Mouse (Mus musculus): ENCODE results near the gene Stx16. TPM values are rescaled to one million over a fixed set of nuclear protein-coding genes. Genes with fewer than 3 reads are reported as not detected.
A peak's percentile ranks its signal among the peaks of the same experiment; 100 is the strongest.

Gene Stx16
- total and polyA plus RNA-seq, 3 experiments, result 14.8 to 22.3 TPM; not detected in 1

DNA sequence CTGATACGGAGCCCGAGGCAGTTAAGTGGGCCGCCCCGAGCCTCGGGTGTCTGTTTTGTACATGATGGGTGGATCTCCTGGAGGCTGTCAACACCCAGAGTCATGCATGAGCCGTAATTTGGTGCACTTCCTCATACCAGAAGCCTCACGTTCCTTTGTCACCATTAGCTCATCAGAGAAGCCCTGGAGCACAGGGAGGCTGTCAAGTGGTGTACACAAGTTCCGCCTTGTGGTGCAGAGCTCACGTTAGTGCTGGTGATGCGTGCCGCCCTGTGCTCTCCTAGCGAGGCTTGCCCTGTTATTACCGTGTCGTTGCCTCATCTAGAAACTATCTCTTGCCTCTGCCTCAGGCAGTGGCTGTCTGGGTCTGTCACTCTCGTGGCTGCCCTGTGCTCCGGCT lies 40.8 kb downstream of the Stx16 start:
- no peak for TF ChIP-seq HCFC1 (IDR thresholded peaks at IDR 0.05; ENCODE audit: low read depth, low read length)
- TF ChIP-seq ZMIZ1 (IDR thresholded peaks at IDR 0.05; ENCODE audit: low read depth, low read length), result no peak
- TF ChIP-seq CTCF (IDR thresholded peaks at IDR 0.05 in 2 of 3, conservative IDR thresholded peaks at IDR 0.05 in 1 of 3; ENCODE audit: control insufficient read depth in 1 of 3, insufficient read depth in 1 of 3, low read depth in 2 of 3, low read length in 3 of 3, poor library complexity in 1 of 3, severe bottlenecking in 1 of 3), result no peak
- TF ChIP-seq JUND (IDR thresholded peaks at IDR 0.05; ENCODE audit: low read depth, low read length), result no peak
- TF ChIP-seq E2F4 (IDR thresholded peaks at IDR 0.05; ENCODE audit: borderline replicate concordance, low read depth, low read length), result no peak
- TF ChIP-seq POLR2A (IDR thresholded peaks at IDR 0.05; ENCODE audit: control insufficient read depth in 1 of 2, insufficient read depth in 1 of 2, low read depth in 1 of 2, low read length in 2 of 2, poor library complexity in 1 of 2), result no peak
- TF ChIP-seq USF2 (IDR thresholded peaks at IDR 0.05; ENCODE audit: borderline replicate concordance in 1 of 2, insufficient read depth in 1 of 2, low read depth in 1 of 2, low read length in 2 of 2), result no peak
- TF ChIP-seq USF1 (IDR thresholded peaks at IDR 0.05; ENCODE audit: low read depth, low read length), result no peak
- TF ChIP-seq TAL1 (IDR thresholded peaks at IDR 0.05; ENCODE audit: low read length), result no peak
- no peak for TF ChIP-seq GABPA (IDR thresholded peaks at IDR 0.05; ENCODE audit: low read depth, low read length)
- no peak for TF ChIP-seq POLR2AphosphoS2 (IDR thresholded peaks at IDR 0.05; ENCODE audit: low read length)
- no peak for TF ChIP-seq CHD1 (IDR thresholded peaks at IDR 0.05; ENCODE audit: low read depth, low read length)
- no peak for TF ChIP-seq RCOR1 (IDR thresholded peaks at IDR 0.05; ENCODE audit: low read depth, low read length)
- no peak for TF ChIP-seq SMC3 (IDR thresholded peaks at IDR 0.05; ENCODE audit: low read depth, low read length)
- no peak for TF ChIP-seq NRF1 (IDR thresholded peaks at IDR 0.05; ENCODE audit: insufficient read depth, low read depth, low read length, poor library complexity, severe bottlenecking)
- TF ChIP-seq MYC (IDR thresholded peaks at IDR 0.05; ENCODE audit: low read depth, low read length), result no peak
- TF ChIP-seq RAD21 (IDR thresholded peaks at IDR 0.05; ENCODE audit: low read depth, low read length), result no peak
- no peak overlapping the region for H3K4me3 ChIP-seq (ENCODE audit: control insufficient read depth in 1 of 2, insufficient read depth in 1 of 2, low read depth in 2 of 2, low read length in 2 of 2)
- no peaks in the 10 kb centered on the region for H3K36me3 ChIP-seq (ENCODE audit: control insufficient read depth in 1 of 2, insufficient read depth in 2 of 2, low read length in 2 of 2)

DNA sequence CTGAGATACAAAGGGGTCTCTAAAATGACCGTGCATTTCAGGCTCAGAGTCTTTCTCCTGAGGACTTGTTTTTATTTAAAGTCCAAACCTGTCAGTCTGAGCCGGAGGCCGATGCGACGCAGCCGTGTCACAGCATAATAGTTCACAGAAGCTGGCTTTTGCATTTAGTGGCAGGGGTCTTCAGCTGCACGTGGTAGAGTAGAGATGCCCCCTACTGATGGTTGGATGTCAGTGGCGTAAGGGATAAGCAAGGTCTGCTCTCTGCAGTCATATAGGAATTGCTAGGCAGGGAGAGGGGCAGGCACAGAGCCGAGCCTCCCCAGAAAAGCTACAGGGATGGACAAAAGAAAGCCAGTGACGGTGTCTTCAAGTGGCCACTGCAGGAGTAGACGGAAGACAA lies 42.0 kb downstream of the Stx16 start:
- Histone ChIP-seq H3K4me1 (ENCODE audit: control insufficient read depth in 1 of 2, insufficient read depth in 2 of 2, low read length in 2 of 2) (no peaks in the 10 kb centered on the region), H3K9me3 (replicated peaks; ENCODE audit: insufficient read depth, low read length) (no peaks in the 10 kb centered on the region), H3K27me3 (ENCODE audit: control insufficient read depth in 1 of 2, insufficient read depth in 2 of 2, low read length in 2 of 2) (no peaks in the 10 kb centered on the region), H3K27ac (ENCODE audit: control insufficient read depth, low read depth, low read length) (no peak overlapping the region), H3K4me3 (ENCODE audit: control insufficient read depth in 1 of 2, insufficient read depth in 1 of 2, low read depth in 2 of 2, low read length in 2 of 2) (no peak overlapping the region), H3K36me3 (ENCODE audit: control insufficient read depth in 1 of 2, insufficient read depth in 2 of 2, low read length in 2 of 2) (no peaks in the 10 kb centered on the region), H3K79me2 (ENCODE audit: control insufficient read depth, insufficient read depth, low read length, poor library complexity) (no peaks in the 10 kb centered on the region), H3K9ac (ENCODE audit: control insufficient read depth, low read depth, low read length, poor library complexity, severe bottlenecking) (no peak overlapping the region)
- DNase-seq (ENCODE audit: low read depth, low spot score), result no peak
- TF ChIP-seq SMC3 (IDR thresholded peaks at IDR 0.05; ENCODE audit: low read depth, low read length) (no peak), TCF12 (IDR thresholded peaks at IDR 0.05; ENCODE audit: low read depth, low read length) (no peak), CHD1 (IDR thresholded peaks at IDR 0.05; ENCODE audit: low read depth, low read length) (no peak), HCFC1 (IDR thresholded peaks at IDR 0.05; ENCODE audit: low read depth, low read length) (no peak), TBP (IDR thresholded peaks at IDR 0.05; ENCODE audit: low read depth, low read length) (no peak), UBTF (IDR thresholded peaks at IDR 0.05; ENCODE audit: borderline replicate concordance, insufficient read depth, low read depth, low read length) (no peak), MYB (IDR thresholded peaks at IDR 0.05; ENCODE audit: low read depth, low read length) (no peak), RAD21 (IDR thresholded peaks at IDR 0.05; ENCODE audit: low read depth, low read length) (no peak), TAL1 (IDR thresholded peaks at IDR 0.05; ENCODE audit: low read length) (no peak), POLR2A (IDR thresholded peaks at IDR 0.05; ENCODE audit: control insufficient read depth in 1 of 2, insufficient read depth in 1 of 2, low read depth in 1 of 2, low read length in 2 of 2, poor library complexity in 1 of 2) (no peak), ZMIZ1 (IDR thresholded peaks at IDR 0.05; ENCODE audit: low read depth, low read length) (no peak), MAFK (IDR thresholded peaks at IDR 0.05; ENCODE audit: borderline replicate concordance, low read depth, low read length) (no peak), GABPA (IDR thresholded peaks at IDR 0.05; ENCODE audit: low read depth, low read length) (no peak), MEF2A (IDR thresholded peaks at IDR 0.05; ENCODE audit: extremely low read depth, insufficient replicate concordance, low read depth, low read length, poor library complexity, severe bottlenecking) (no peak), ZC3H11A (IDR thresholded peaks at IDR 0.05; ENCODE audit: low read depth, low read length) (no peak), POLR2AphosphoS5 (IDR thresholded peaks at IDR 0.05; ENCODE audit: borderline replicate concordance, low read depth, low read length) (no peak), USF1 (IDR thresholded peaks at IDR 0.05; ENCODE audit: low read depth, low read length) (no peak), ETS1 (IDR thresholded peaks at IDR 0.05; ENCODE audit: low read depth, low read length) (no peak), RCOR1 (IDR thresholded peaks at IDR 0.05; ENCODE audit: low read depth, low read length) (no peak), MXI1 (IDR thresholded peaks at IDR 0.05; ENCODE audit: low read depth, low read length) (no peak)

More for the DNA sequence above, 40.8 kb downstream of the Stx16 start:
- Histone ChIP-seq H3K79me2 (ENCODE audit: control insufficient read depth, insufficient read depth, low read length, poor library complexity) (no peaks in the 10 kb centered on the region), H3K9ac (ENCODE audit: control insufficient read depth, low read depth, low read length, poor library complexity, severe bottlenecking) (no peak overlapping the region), H3K4me1 (ENCODE audit: control insufficient read depth in 1 of 2, insufficient read depth in 2 of 2, low read length in 2 of 2) (no peaks in the 10 kb centered on the region), H3K27ac (ENCODE audit: control insufficient read depth, low read depth, low read length) (no peak overlapping the region), H3K9me3 (replicated peaks; ENCODE audit: insufficient read depth, low read length) (no peaks in the 10 kb centered on the region), H3K27me3 (ENCODE audit: control insufficient read depth in 1 of 2, insufficient read depth in 2 of 2, low read length in 2 of 2) (no peaks in the 10 kb centered on the region)
- DNase-seq (ENCODE audit: low read depth, low spot score), result peak; percentile 27

All from MEL (cell line).